Mouse (Mus musculus): Measurements from ENCODE around the gene Mrc2. TPM values are rescaled to one million over a fixed set of nuclear protein-coding genes. Genes with fewer than 3 reads are reported as not detected.

The Mrc2 gene
- polyA plus RNA-seq, 1 experiment, result 17.3 TPM

- no peak for DNase-seq (ENCODE audit: low read depth)
- TF ChIP-seq POLR2A (IDR thresholded peaks at IDR 0.05; ENCODE audit: borderline replicate concordance, extremely low read depth, insufficient read depth, insufficient read length, poor library complexity, severe bottlenecking) (no peak), CTCF (IDR thresholded peaks at IDR 0.05; ENCODE audit: borderline replicate concordance, extremely low read depth, insufficient read depth, insufficient read length) (no peak)
Measured at GRCm38 (mm10) chr11:105331129-105331528, 38.7 kb downstream of the Mrc2 start.

- TF ChIP-seq CTCF (IDR thresholded peaks at IDR 0.05; ENCODE audit: borderline replicate concordance, extremely low read depth, insufficient read depth, insufficient read length) (no peak), POLR2A (IDR thresholded peaks at IDR 0.05; ENCODE audit: borderline replicate concordance, extremely low read depth, insufficient read depth, insufficient read length, poor library complexity, severe bottlenecking) (no peak)
- DNase-seq (ENCODE audit: low read depth), result peak; percentile 44
Measured at GRCm38 (mm10) chr11:105331732-105332131, 39.3 kb downstream of the Mrc2 start.

GRCm38 (mm10) chr11:105332468-105332867 is 40.0 kb downstream of the Mrc2 start:
- TF ChIP-seq CTCF (IDR thresholded peaks at IDR 0.05; ENCODE audit: borderline replicate concordance, extremely low read depth, insufficient read depth, insufficient read length) (peak; percentile 77), POLR2A (IDR thresholded peaks at IDR 0.05; ENCODE audit: borderline replicate concordance, extremely low read depth, insufficient read depth, insufficient read length, poor library complexity, severe bottlenecking) (no peak)
- peak; percentile 78 for DNase-seq (ENCODE audit: low read depth)

GRCm38 (mm10) chr11:105333867-105334670 is 41.6 kb downstream of the Mrc2 start:
- TF ChIP-seq CTCF (IDR thresholded peaks at IDR 0.05; ENCODE audit: borderline replicate concordance, extremely low read depth, insufficient read depth, insufficient read length) (no peak), POLR2A (IDR thresholded peaks at IDR 0.05; ENCODE audit: borderline replicate concordance, extremely low read depth, insufficient read depth, insufficient read length, poor library complexity, severe bottlenecking) (no peak)
- DNase-seq (ENCODE audit: low read depth), result peak; percentile 61

GRCm38 (mm10) chr11:105338596-105339390 is 46.4 kb downstream of the Mrc2 start:
- TF ChIP-seq CTCF (IDR thresholded peaks at IDR 0.05; ENCODE audit: borderline replicate concordance, extremely low read depth, insufficient read depth, insufficient read length) (no peak), POLR2A (IDR thresholded peaks at IDR 0.05; ENCODE audit: borderline replicate concordance, extremely low read depth, insufficient read depth, insufficient read length, poor library complexity, severe bottlenecking) (no peak)
- peak; percentile 49 for DNase-seq (ENCODE audit: low read depth)

- DNase-seq (ENCODE audit: low read depth), result peak; percentile 55
- TF ChIP-seq POLR2A (IDR thresholded peaks at IDR 0.05; ENCODE audit: borderline replicate concordance, extremely low read depth, insufficient read depth, insufficient read length, poor library complexity, severe bottlenecking) (no peak), CTCF (IDR thresholded peaks at IDR 0.05; ENCODE audit: borderline replicate concordance, extremely low read depth, insufficient read depth, insufficient read length) (peak; percentile 55; the same call in 1 of the 2 replicates)
Measured at GRCm38 (mm10) chr11:105345284-105345683, 52.8 kb downstream of the Mrc2 start.

- DNase-seq (ENCODE audit: low read depth), result peak; percentile 91
- peak; percentile 93 for TF ChIP-seq CTCF (IDR thresholded peaks at IDR 0.05; ENCODE audit: borderline replicate concordance, extremely low read depth, insufficient read depth, insufficient read length)
- no peak for TF ChIP-seq POLR2A (IDR thresholded peaks at IDR 0.05; ENCODE audit: borderline replicate concordance, extremely low read depth, insufficient read depth, insufficient read length, poor library complexity, severe bottlenecking)
Measured at GRCm38 (mm10) chr11:105347162-105348161, 55.0 kb downstream of the Mrc2 start.

GRCm38 (mm10) chr11:105348495-105348982 is 56.1 kb downstream of the Mrc2 start:
- TF ChIP-seq CTCF (IDR thresholded peaks at IDR 0.05; ENCODE audit: borderline replicate concordance, extremely low read depth, insufficient read depth, insufficient read length) (no peak), POLR2A (IDR thresholded peaks at IDR 0.05; ENCODE audit: borderline replicate concordance, extremely low read depth, insufficient read depth, insufficient read length, poor library complexity, severe bottlenecking) (no peak)

GRCm38 (mm10) chr11:105349780-105350324 is 57.4 kb downstream of the Mrc2 start:
- no peak for DNase-seq (ENCODE audit: low read depth)
- TF ChIP-seq POLR2A (IDR thresholded peaks at IDR 0.05; ENCODE audit: borderline replicate concordance, extremely low read depth, insufficient read depth, insufficient read length, poor library complexity, severe bottlenecking) (no peak), CTCF (IDR thresholded peaks at IDR 0.05; ENCODE audit: borderline replicate concordance, extremely low read depth, insufficient read depth, insufficient read length) (no peak)

More at GRCm38 (mm10) chr11:105348495-105348982, 56.1 kb downstream of the Mrc2 start:
- no peak for DNase-seq (ENCODE audit: low read depth)

GRCm38 (mm10) chr11:105350643-105351042 is 58.2 kb downstream of the Mrc2 start:
- TF ChIP-seq CTCF (IDR thresholded peaks at IDR 0.05; ENCODE audit: borderline replicate concordance, extremely low read depth, insufficient read depth, insufficient read length) (no peak), POLR2A (IDR thresholded peaks at IDR 0.05; ENCODE audit: borderline replicate concordance, extremely low read depth, insufficient read depth, insufficient read length, poor library complexity, severe bottlenecking) (no peak)
- no peak for DNase-seq (ENCODE audit: low read depth)

Measured in brain, embryonic 14.5 days (tissue).